Mouse (Mus musculus) ES-E14 (cell line): ENCODE measurements around the gene Akp3. TPM values are rescaled to one million over a fixed set of nuclear protein-coding genes. Genes with fewer than 3 reads are reported as not detected.

Experiments used
- DNase-seq: peaks from one replicate; pipeline ENCODE4 v3.0.0-alpha.2; 2013; ENCODE audit warnings: low read depth, low spot score
- H3K27ac ChIP-seq: 2 replicates; pipeline ENCODE4 v1.5.1; 2012; ENCODE audit warnings: low read depth, mild to moderate bottlenecking, low read length, moderate library complexity, mixed read lengths; ENCODE audit not compliant: poor library complexity, insufficient read depth, severe bottlenecking
- H3K36me3 ChIP-seq: 2 replicates; pipeline ENCODE4 v1.6.1; 2012; ENCODE audit warnings: mild to moderate bottlenecking, low read length, moderate library complexity, mixed read lengths; ENCODE audit not compliant: control insufficient read depth, poor library complexity, insufficient read depth, severe bottlenecking
- H3K4me1 ChIP-seq, 2 experiments: fragments of 150-350 bp in 1 of 2; sonication (generic) in 1 of 2; 2 replicates each; pipeline ENCODE4 v1.6.1; 2012; ENCODE audit warnings: low read length in 2 of 2, mild to moderate bottlenecking in 1 of 2, mixed read lengths in 1 of 2; ENCODE audit not compliant: control insufficient read depth in 2 of 2, insufficient read depth in 2 of 2, poor library complexity in 1 of 2
- H3K4me3 ChIP-seq, 2 experiments: fragments of 150-350 bp in 1 of 2; sonication (generic) in 1 of 2; 2 replicates each; pipeline ENCODE4 v1.5.1; 2012; ENCODE audit warnings: low read length in 2 of 2, low read depth in 1 of 2, mild to moderate bottlenecking in 1 of 2, mixed read lengths in 1 of 2; ENCODE audit not compliant: insufficient read depth in 1 of 2, poor library complexity in 1 of 2, severe bottlenecking in 1 of 2
- H3K9ac ChIP-seq: 2 replicates; pipeline ENCODE4 v1.6.1; 2012; ENCODE audit warnings: low read depth, mild to moderate bottlenecking, low read length, mixed read lengths; ENCODE audit not compliant: poor library complexity, insufficient read depth, severe bottlenecking
- H3K9me3 ChIP-seq: fragments of 150-350 bp; sonication (generic); 2 replicates; pipeline ENCODE4 v1.6.1; 2012; ENCODE audit warnings: low read depth, mild to moderate bottlenecking, low read length; ENCODE audit not compliant: control insufficient read depth, insufficient read depth
- CHD2 ChIP-seq: IDR thresholded peaks from 2 replicates; pipeline ENCODE4 v1.6.1; 2014; ENCODE audit warnings: mild to moderate bottlenecking, low read depth, low read length, inconsistent platforms
- HCFC1 ChIP-seq: IDR thresholded peaks from 2 replicates; pipeline ENCODE4 v1.6.1; 2012; ENCODE audit warnings: low read length, inconsistent platforms, borderline replicate concordance; ENCODE audit not compliant: insufficient read depth
- MAFK ChIP-seq: IDR thresholded peaks from 2 replicates; pipeline ENCODE4 v1.6.1; 2014; ENCODE audit warnings: mild to moderate bottlenecking, low read depth, low read length, inconsistent platforms; ENCODE audit not compliant: insufficient read depth
- ZC3H11A ChIP-seq: IDR thresholded peaks from 2 replicates; pipeline ENCODE4 v1.6.1; 2012; ENCODE audit warnings: low read depth, mild to moderate bottlenecking, inconsistent platforms, low read length, borderline replicate concordance
- ZNF384 ChIP-seq: IDR thresholded peaks from 2 replicates; pipeline ENCODE4 v1.6.1; 2012; ENCODE audit warnings: low read depth, low read length, inconsistent platforms
- in situ Hi-C, 2 experiments: fragments of 600-800 bp; cut with MboI; formaldehyde crosslinking; loops; one replicate each; pipeline ENCODE4 v1.15.1; 2025; ENCODE audit warnings: low sequenced_read_pairs in 2 of 2, inconsistent platforms in 1 of 2; ENCODE audit not compliant: unreplicated experiment in 2 of 2
- total RNA-seq: library from RNA; depleted of rRNA; stranded (reverse); fragments of 300-350 nt; gene quantifications from 2 replicates; pipeline ENCODE4 v1.2.3, GENCODE M21; 2012

The Akp3 gene
- total RNA-seq, 1 experiment: not detected

- no peak overlapping the region for H3K27ac ChIP-seq
- no peak for DNase-seq
These were observed 45.7 kb downstream of the Akp3 start for GRCm38 (mm10) chr1:87170458-87170857.

GRCm38 (mm10) chr1:87171312-87171711, 46.5 kb downstream of the Akp3 start:
- Histone ChIP-seq H3K36me3 (no peaks in the 10 kb centered on the region), H3K27ac (no peak overlapping the region), H3K4me1 (peaks cover 1 to 6% of the 10 kb centered on the region in 2 experiments; a peak in 1 of 4 replicates), H3K9ac (no peak overlapping the region), H3K9me3 (no peaks in the 10 kb centered on the region), H3K4me3 (no peak overlapping the region)
- TF ChIP-seq HCFC1 (no peak), CHD2 (no peak), ZC3H11A (no peak), ZNF384 (no peak), MAFK (no peak)
- in situ Hi-C loops: loop anchor here in 1 of 2 experiments (10.0 kb wide), 1 partner anchor 353 kb away; no protein-coding TSS in a partner anchor
- no peak for DNase-seq

More at GRCm38 (mm10) chr1:87170458-87170857, 45.7 kb downstream of the Akp3 start:
- TF ChIP-seq HCFC1 (no peak), MAFK (no peak), ZNF384 (no peak), ZC3H11A (no peak), CHD2 (no peak)
- 0 out of 4 replicates have a peak overlapping the region, but pooled peaks of 1 of the 2 experiments have one; percentile 0 for H3K4me3 ChIP-seq
- peaks cover 0 to 6% of the 10 kb centered on the region in 2 experiments; a peak in 1 of 4 replicates for H3K4me1 ChIP-seq
- no peak overlapping the region for H3K9ac ChIP-seq
- in situ Hi-C loops: loop anchor here in 1 of 2 experiments (10.0 kb wide), 1 partner anchor 354 kb away; no protein-coding TSS in a partner anchor
- H3K9me3 ChIP-seq: no peaks in the 10 kb centered on the region
- no peaks in the 10 kb centered on the region for H3K36me3 ChIP-seq

- Histone ChIP-seq H3K27ac (no peak overlapping the region), H3K4me1 (peaks cover 1 to 9% of the 10 kb centered on the region in 2 experiments; a peak in 1 of 4 replicates), H3K9ac (no peak overlapping the region), H3K4me3 (no peak overlapping the region), H3K9me3 (no peaks in the 10 kb centered on the region), H3K36me3 (no peaks in the 10 kb centered on the region)
- TF ChIP-seq ZC3H11A (no peak), HCFC1 (no peak), ZNF384 (no peak), MAFK (no peak), CHD2 (no peak)
- DNase-seq: no peak
- in situ Hi-C loops: loop anchor here in 1 of 2 experiments (10.0 kb wide), 1 partner anchor 352 kb away; no protein-coding TSS in a partner anchor
These were observed 47.5 kb downstream of the Akp3 start for GRCm38 (mm10) chr1:87172316-87172715.

- no peak for DNase-seq
- Histone ChIP-seq H3K27ac (no peak overlapping the region), H3K4me3 (no peak overlapping the region), H3K9ac (peak overlapping the region; percentile 15; the same call in 1 of the 2 replicates), H3K9me3 (no peaks in the 10 kb centered on the region), H3K36me3 (no peaks in the 10 kb centered on the region), H3K4me1 (peaks cover 1 to 9% of the 10 kb centered on the region in 2 experiments; a peak in 1 of 4 replicates)
- TF ChIP-seq MAFK (no peak), ZC3H11A (peak; percentile 72)
- in situ Hi-C loops: loop anchor here in 1 of 2 experiments (10.0 kb wide), 1 partner anchor 351 kb away; no protein-coding TSS in a partner anchor
These were observed 49.5 kb downstream of the Akp3 start for GRCm38 (mm10) chr1:87174006-87174955.
